ENCODE assay signal across 7 mouse cellular contexts in genomic region chr1:119494024-119494711, GRCm38 (mm10). TPM values are rescaled to one million over a fixed set of nuclear protein-coding genes. Genes with fewer than 3 reads are reported as not detected.
A peak's percentile ranks its signal among the peaks of the same experiment; 100 is the strongest.
DNase-seq lines count a peak whose midpoint lies in the region; ATAC-seq and TF ChIP-seq lines count a peak whose summit lies in the region.

No protein-coding gene starts in this region.

- H3K27me3 ChIP-seq in intestine, postnatal 0 days (replicated peaks; ENCODE audit: control insufficient read depth, insufficient read depth, low read length): no peaks in the 10 kb centered on the region
- H3K27me3 ChIP-seq in intestine, embryonic 16.5 days (replicated peaks; ENCODE audit: control insufficient read depth, insufficient read depth, low read length): no peaks in the 10 kb centered on the region
- H3K27me3 ChIP-seq in splenic B cell, adult 2 months (ENCODE audit: control insufficient read depth, insufficient read depth, low read length, poor library complexity, severe bottlenecking): no peaks in the 10 kb centered on the region

- 74% methylated on average over 2 of the region's 2 CpGs for WGBS in intestine, postnatal 0 days
- 74% methylated on average over 2 of the region's 2 CpGs for WGBS in intestine, embryonic 16.5 days

- no peak overlapping the region for H3K9ac ChIP-seq in intestine, postnatal 0 days (ENCODE audit: low read depth, low read length)
- no peak overlapping the region for H3K9ac ChIP-seq in intestine, embryonic 16.5 days (ENCODE audit: low read depth, low read length)

- H3K4me1 ChIP-seq in intestine, postnatal 0 days (replicated peaks; ENCODE audit: control insufficient read depth, insufficient read depth, low read length): 0 out of 2 replicates have a peak, but pooled peaks cover 7% of the 10 kb centered on the region
- H3K4me1 ChIP-seq in intestine, embryonic 16.5 days (ENCODE audit: control insufficient read depth, insufficient read depth, low read length): peaks cover 32% of the 10 kb centered on the region

- H3K9me3 ChIP-seq in intestine, postnatal 0 days (ENCODE audit: control insufficient read depth): no peaks in the 10 kb centered on the region
- H3K9me3 ChIP-seq in intestine, embryonic 16.5 days (ENCODE audit: control insufficient read depth, low read length): no peaks in the 10 kb centered on the region

- peak; percentile 67 for TF ChIP-seq CTCF in intestine, postnatal 0 days (IDR thresholded peaks at IDR 0.05; ENCODE audit: low read depth)

- peak; percentile 34 for DNase-seq in lung, postnatal 36 days
- DNase-seq in lung, postnatal 25 days (ENCODE audit: low spot score): no peak
- DNase-seq in cerebellum, postnatal 14 days: peak; percentile 54 to 56
- peak; percentile 18 for DNase-seq in splenic B cell, adult 2 months (ENCODE audit: low read depth, low spot score)
- no peak for DNase-seq in ovary, postnatal 36 days (ENCODE audit: low spot score)

- 0 out of 2 replicates have a peak, but pooled peaks cover 8% of the 10 kb centered on the region for H3K36me3 ChIP-seq in intestine, postnatal 0 days (ENCODE audit: control insufficient read depth, insufficient read depth)
- no peaks in the 10 kb centered on the region for H3K36me3 ChIP-seq in intestine, embryonic 16.5 days (ENCODE audit: control insufficient read depth, insufficient read depth, low read length)
- H3K36me3 ChIP-seq in splenic B cell, adult 2 months (ENCODE audit: control insufficient read depth, insufficient read depth, low read length, poor library complexity, severe bottlenecking): no peaks in the 10 kb centered on the region

- no peak for ATAC-seq in intestine, postnatal 0 days
- no peak for ATAC-seq in intestine, embryonic 16.5 days

- H3K4me3 ChIP-seq in intestine, postnatal 0 days (ENCODE audit: low read depth, low read length): no peak overlapping the region
- H3K4me3 ChIP-seq in intestine, embryonic 16.5 days (ENCODE audit: low read length): no peak overlapping the region

- no peak overlapping the region for H3K27ac ChIP-seq in intestine, postnatal 0 days (ENCODE audit: low read depth, low read length)
- H3K27ac ChIP-seq in intestine, embryonic 16.5 days (ENCODE audit: low read length): no peak overlapping the region

- no peak overlapping the region for H3K4me2 ChIP-seq in intestine, postnatal 0 days (replicated peaks; ENCODE audit: low read depth)
- H3K4me2 ChIP-seq in intestine, embryonic 16.5 days (ENCODE audit: low read depth, low read length): no peak overlapping the region

RNA-seq across cellular contexts. Expression of gene Ralb, which starts 10.4 kb away (rescaled TPM):
- 145 and 152 TPM in 2 replicates for polyA plus RNA-seq in intestine, postnatal 0 days (2015; fragmentation: Nextera tagmentation; extraction: Ambion mirVana)
- polyA plus RNA-seq in intestine, embryonic 16.5 days (2015; fragmentation: Nextera tagmentation; extraction: Ambion mirVana): 203 and 218 TPM in 2 replicates

RNA-seq across cellular contexts. Expression of gene Tmem185b, which starts 31.8 kb away (rescaled TPM):
- 21.6 and 25.1 TPM in 2 replicates for polyA plus RNA-seq in intestine, postnatal 0 days (2015; fragmentation: Nextera tagmentation; extraction: Ambion mirVana)
- 27.2 and 27.7 TPM in 2 replicates for polyA plus RNA-seq in intestine, embryonic 16.5 days (2015; fragmentation: Nextera tagmentation; extraction: Ambion mirVana)

Comparison
In these comparisons a context has a peak if more than half of its experiments do, and no peak if none do; other contexts are left out.
1. DNase-seq: peak in lung, postnatal 36 days (single experiment), cerebellum, postnatal 14 days (2 of 2) and splenic B cell, adult 2 months (single experiment); none in lung, postnatal 25 days (single experiment) and ovary, postnatal 36 days (single experiment).